Mouse (Mus musculus) intestine, embryonic 16.5 days (tissue): Measurements from ENCODE around the gene Akap2. TPM values are rescaled to one million over a fixed set of nuclear protein-coding genes. Genes with fewer than 3 reads are reported as not detected.

Experiments used
- ATAC-seq: fragments of 200-750 bp; cut with Nextera tagmentation; 2 replicates; pipeline ENCODE4 v1.8.0; 2017; ENCODE audit warnings: moderate TSS enrichment, moderate library complexity
- H3K27ac ChIP-seq: fragments of 300-500 bp; sonication (generic); 2 replicates; pipeline ENCODE4 v1.5.1; 2014; ENCODE audit warnings: mild to moderate bottlenecking, low read length
- H3K27me3 ChIP-seq: fragments of 300-500 bp; sonication (generic); replicated peaks from 2 replicates; pipeline ENCODE4 v1.6.1; 2014; ENCODE audit warnings: low read length, control low read depth, mixed read lengths; ENCODE audit not compliant: control insufficient read depth, insufficient read depth
- H3K36me3 ChIP-seq: fragments of 300-500 bp; sonication (generic); 2 replicates; pipeline ENCODE4 v1.6.1; 2014; ENCODE audit warnings: low read length, control low read depth; ENCODE audit not compliant: control insufficient read depth, insufficient read depth
- H3K4me1 ChIP-seq: fragments of 300-500 bp; sonication (generic); 2 replicates; pipeline ENCODE4 v1.6.1; 2014; ENCODE audit warnings: low read length, control low read depth, mixed read lengths; ENCODE audit not compliant: control insufficient read depth, insufficient read depth
- H3K4me2 ChIP-seq: fragments of 300-500 bp; sonication (generic); 2 replicates; pipeline ENCODE4 v1.6.1; 2014; ENCODE audit warnings: low read depth, low read length, control low read depth
- H3K4me3 ChIP-seq: fragments of 300-500 bp; sonication (generic); 2 replicates; pipeline ENCODE4 v1.5.1; 2014; ENCODE audit warnings: mild to moderate bottlenecking, low read length
- H3K9ac ChIP-seq: fragments of 300-500 bp; sonication (generic); 2 replicates; pipeline ENCODE4 v1.6.1; 2014; ENCODE audit warnings: low read depth, low read length
- H3K9me3 ChIP-seq: fragments of 300-500 bp; sonication (generic); 2 replicates; pipeline ENCODE4 v1.6.1; 2016; ENCODE audit warnings: low read length, control low read depth; ENCODE audit not compliant: control insufficient read depth
- WGBS: fragments of 180-500 bp; shearing (Covaris S2); extraction: QIAGEN DNeasy Blood & Tissue Kit; methylation state at CpG from one replicate; pipeline ENCODE4 v1.1.7; 2014; 5-methylcytosine and 5-hydroxymethylcytosine counted together
- polyA plus RNA-seq: library from polyadenylated mRNA; unstranded; fragments of >200 nt; fragmentation: Nextera tagmentation; extraction: Ambion mirVana; gene quantifications from 2 replicates; pipeline ENCODE4 v1.2.1, GENCODE M21; 2015

Gene Akap2
- polyA plus RNA-seq, 1 experiment from 2014 or later, result 20.3 TPM

DNA sequence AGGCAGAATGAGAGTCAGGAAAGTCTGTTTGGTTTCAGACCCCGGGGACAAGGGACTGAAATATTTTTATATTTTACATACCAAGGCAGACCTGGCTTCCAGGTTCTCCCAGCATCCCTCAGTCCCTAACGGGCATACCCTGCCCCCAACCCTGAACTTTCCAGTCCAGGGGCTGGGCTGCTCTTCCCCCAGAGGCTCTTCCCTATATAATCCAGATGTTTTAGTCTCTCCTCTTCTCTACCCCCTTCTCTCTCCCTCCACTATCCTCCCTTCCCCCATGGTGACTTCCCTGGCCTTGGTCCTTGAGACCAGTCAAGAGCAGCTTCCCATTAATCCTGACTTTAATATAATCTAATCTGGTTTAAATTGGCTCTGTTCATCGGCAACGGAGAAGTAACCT lies 62.9 kb downstream of the Akap2 start:
- no peaks in the 10 kb centered on the region for H3K36me3 ChIP-seq
- no peaks in the 10 kb centered on the region for H3K9me3 ChIP-seq
- no peak overlapping the region for H3K4me2 ChIP-seq
- 30% methylated on average over 4 of the region's 4 CpGs for WGBS
- H3K4me3 ChIP-seq, result no peak overlapping the region
- no peak overlapping the region for H3K27ac ChIP-seq
- peaks cover 11% of the 10 kb centered on the region for H3K27me3 ChIP-seq
- no peak overlapping the region for H3K9ac ChIP-seq
- H3K4me1 ChIP-seq, result peaks cover 20% of the 10 kb centered on the region
- no peak for ATAC-seq

DNA sequence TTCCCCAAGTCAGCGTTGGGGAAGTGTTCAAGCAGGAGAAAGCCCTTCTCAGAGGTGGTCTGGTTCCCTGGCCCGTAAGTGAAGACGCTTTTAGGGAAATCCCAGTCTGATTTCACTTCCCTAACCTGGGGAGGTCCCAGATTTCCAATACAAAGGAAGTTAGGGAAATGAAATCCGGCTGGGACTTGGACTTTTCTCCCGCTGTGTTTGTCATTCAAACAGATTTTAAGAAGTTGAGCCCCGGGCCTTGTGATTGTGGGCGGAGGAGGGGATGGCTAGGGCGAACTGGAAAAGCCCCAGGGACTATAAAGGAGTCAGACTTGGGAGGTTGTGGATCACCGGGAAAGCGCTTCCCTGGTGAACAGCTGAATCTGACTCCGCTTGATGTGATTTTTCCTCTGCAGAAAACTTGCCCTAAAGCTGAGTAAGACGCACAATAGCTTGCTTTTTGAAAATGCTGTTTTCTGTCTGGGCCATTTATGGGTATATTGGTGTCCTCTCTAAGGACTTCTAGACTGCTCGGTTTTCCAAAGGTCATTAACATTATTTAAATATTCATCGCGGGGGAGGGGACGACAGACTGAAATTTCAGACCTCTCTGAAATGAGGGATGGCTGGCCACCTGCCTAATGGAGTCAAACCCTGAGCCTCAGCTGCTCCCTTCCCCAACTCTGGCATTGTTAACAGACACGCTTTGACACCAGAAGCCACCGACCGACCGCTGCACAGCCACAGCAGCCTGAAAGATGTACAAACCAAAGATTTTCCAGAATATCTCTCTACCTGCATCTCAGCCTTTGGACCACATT lies 63.6 kb downstream of the Akap2 start:
- Histone ChIP-seq H3K27ac (no peak overlapping the region), H3K4me2 (no peak overlapping the region)
- ATAC-seq, result no peak

DNA sequence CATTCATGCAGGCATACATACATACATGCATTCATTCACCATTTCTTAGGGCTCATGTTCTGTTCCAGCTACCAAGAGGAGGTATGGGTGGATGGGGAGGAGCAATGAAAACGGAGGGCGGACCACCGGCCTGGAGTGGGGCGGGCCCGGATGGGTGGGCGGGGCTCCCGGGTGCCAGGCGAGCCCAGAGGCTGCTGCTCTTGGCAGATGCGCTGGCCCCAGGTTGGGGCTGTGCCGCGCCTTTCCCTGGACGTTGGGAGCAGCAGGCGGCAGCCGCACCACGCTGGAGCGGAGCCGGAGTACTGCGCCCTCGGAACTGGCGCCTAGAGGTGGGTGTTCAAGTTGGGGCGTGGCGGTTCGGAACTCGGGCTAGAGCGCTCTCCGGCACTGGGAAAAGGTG lies 64.5 kb downstream of the Akap2 start:
- no peaks in the 10 kb centered on the region for H3K9me3 ChIP-seq
- peak overlapping the region; percentile 49; the same call in 1 of the 2 replicates for H3K9ac ChIP-seq
- peak; percentile 79 for ATAC-seq
- H3K4me2 ChIP-seq, result peak overlapping the region; percentile 81
- no peaks in the 10 kb centered on the region for H3K36me3 ChIP-seq
- peaks cover 11% of the 10 kb centered on the region for H3K27me3 ChIP-seq
- H3K4me1 ChIP-seq, result peaks cover 20% of the 10 kb centered on the region
- H3K27ac ChIP-seq, result no peak overlapping the region
- peak overlapping the region; percentile 52 for H3K4me3 ChIP-seq
- under 1% methylated on average over 26 of the region's 26 CpGs for WGBS

More for the DNA sequence above, 63.6 kb downstream of the Akap2 start:
- H3K4me3 ChIP-seq, result no peak overlapping the region
- no peaks in the 10 kb centered on the region for H3K36me3 ChIP-seq
- no peak overlapping the region for H3K9ac ChIP-seq
- WGBS, result 16% methylated on average over 20 of the region's 20 CpGs
- peaks cover 20% of the 10 kb centered on the region for H3K4me1 ChIP-seq
- peaks cover 11% of the 10 kb centered on the region for H3K27me3 ChIP-seq
- H3K9me3 ChIP-seq, result no peaks in the 10 kb centered on the region

DNA sequence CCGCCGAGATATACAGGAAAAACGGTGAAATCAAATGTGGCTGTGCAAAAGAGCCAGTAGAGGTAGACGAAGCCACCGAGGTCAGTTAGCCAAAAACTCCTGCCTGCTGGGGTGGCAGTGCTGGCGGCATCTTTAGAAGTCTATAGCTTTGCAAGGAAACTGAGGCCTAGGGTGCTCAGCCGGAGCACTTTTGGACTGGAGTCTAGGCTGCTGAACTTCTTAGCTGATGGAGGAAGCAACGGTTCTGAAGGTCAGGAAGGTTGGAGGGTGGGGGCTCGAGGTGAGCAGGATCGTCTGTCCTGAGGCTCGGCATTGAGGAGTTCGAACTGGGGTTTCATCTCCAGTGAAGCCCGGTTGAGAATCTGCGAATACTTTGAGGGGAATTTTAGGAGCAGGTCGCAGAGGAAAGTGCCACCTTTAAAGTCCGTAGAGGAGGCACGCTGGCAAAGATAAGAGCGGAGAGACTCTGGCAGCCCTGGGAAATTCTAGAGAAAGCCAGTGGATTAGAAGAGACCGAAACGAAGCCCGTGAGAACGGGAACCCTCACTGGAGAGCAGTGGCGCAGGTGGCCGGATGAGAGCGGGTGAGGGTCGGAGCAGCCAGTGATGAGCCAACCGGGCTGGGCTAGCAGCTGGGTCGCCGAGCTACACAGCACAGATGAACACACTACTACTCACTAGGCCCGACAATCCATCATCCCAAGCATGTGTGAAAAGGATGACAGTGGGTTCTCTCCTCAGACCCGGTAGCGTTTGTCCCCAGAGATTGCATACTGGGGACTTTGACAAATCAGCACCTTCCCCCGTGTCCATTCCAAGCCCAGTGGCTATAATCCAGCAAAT lies 65.3 kb downstream of the Akap2 start:
- Histone ChIP-seq H3K27ac (no peak overlapping the region), H3K4me2 (peak overlapping the region; percentile 81), H3K4me3 (peak overlapping the region; percentile 52), H3K36me3 (no peaks in the 10 kb centered on the region), H3K9ac (peak overlapping the region; percentile 49), H3K27me3 (peaks cover 11% of the 10 kb centered on the region), H3K4me1 (peaks cover 20% of the 10 kb centered on the region), H3K9me3 (no peaks in the 10 kb centered on the region)
- ATAC-seq, result 0 out of 2 replicates have a peak, but pooled peaks have one; percentile 36
- 9% methylated on average over 33 of the region's 33 CpGs for WGBS

DNA sequence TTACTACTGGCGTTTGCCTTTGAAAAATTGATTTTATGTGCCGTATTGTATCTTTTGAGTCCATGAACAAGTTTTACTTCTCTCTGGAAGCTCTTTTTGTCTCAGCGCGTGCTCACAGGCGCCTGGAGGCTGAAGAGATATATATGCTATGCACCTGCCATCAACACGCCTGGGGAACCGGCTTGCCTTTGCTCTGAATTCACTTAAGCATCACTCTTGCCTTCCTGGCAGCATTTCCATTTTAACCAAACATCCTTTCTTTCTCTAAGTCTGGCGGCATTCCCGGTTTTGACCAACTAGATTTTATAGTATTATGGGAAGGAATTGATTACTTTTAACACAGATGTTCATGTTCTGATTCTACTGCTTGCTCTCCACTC lies 65.9 kb downstream of the Akap2 start:
- H3K4me3 ChIP-seq, result peak overlapping the region; percentile 52
- peaks cover 20% of the 10 kb centered on the region for H3K4me1 ChIP-seq
- no peaks in the 10 kb centered on the region for H3K36me3 ChIP-seq
- WGBS, result 37% methylated on average over 9 of the region's 9 CpGs
- ATAC-seq, result no peak
- peaks cover 11% of the 10 kb centered on the region for H3K27me3 ChIP-seq
- H3K4me2 ChIP-seq, result no peak overlapping the region
- H3K27ac ChIP-seq, result no peak overlapping the region
- no peaks in the 10 kb centered on the region for H3K9me3 ChIP-seq
- H3K9ac ChIP-seq, result no peak overlapping the region

DNA sequence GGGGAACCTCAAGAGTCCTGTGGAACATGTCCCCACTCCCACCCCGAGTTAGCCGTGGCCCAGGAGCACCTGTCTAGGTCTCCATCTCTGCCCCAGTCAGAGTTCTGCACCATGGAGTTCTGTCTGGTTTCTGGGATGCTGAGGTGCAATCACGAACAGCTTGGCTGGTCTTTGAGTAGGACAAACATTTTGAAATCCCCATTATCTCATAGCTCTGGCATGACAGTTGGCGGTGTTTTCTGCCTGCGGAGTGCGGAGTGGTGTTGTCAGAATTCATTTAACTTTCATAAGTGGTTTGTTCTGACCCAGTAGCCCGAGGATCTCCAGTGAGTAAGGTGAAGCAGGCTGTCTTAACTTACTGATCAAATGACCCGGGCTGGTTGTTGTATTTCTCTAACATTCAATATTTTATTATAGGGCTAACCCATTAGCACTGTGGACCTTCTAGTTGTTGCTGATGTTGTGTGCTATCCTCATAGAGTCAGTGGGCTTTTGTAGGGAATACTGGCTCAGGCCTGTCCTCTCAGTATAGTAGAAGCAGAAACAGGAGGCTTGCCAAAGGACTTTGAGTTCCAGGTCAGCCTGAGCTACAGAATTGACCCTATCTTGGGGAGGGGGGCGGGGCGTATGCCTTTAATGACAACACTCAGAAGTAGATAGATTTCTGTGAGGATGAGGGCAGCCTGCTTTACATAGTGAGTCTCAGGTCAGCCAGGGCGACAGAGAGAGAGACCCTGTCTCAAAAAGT lies 66.6 kb downstream of the Akap2 start:
- no peak for ATAC-seq
- no peaks in the 10 kb centered on the region for H3K36me3 ChIP-seq
- 70% methylated on average over 11 of the region's 11 CpGs for WGBS
- H3K4me3 ChIP-seq, result no peak overlapping the region
- H3K4me1 ChIP-seq, result peaks cover 20% of the 10 kb centered on the region
- peaks cover 11% of the 10 kb centered on the region for H3K27me3 ChIP-seq
- H3K27ac ChIP-seq, result no peak overlapping the region
- no peak overlapping the region for H3K4me2 ChIP-seq
- H3K9ac ChIP-seq, result no peak overlapping the region
- H3K9me3 ChIP-seq, result no peaks in the 10 kb centered on the region

DNA sequence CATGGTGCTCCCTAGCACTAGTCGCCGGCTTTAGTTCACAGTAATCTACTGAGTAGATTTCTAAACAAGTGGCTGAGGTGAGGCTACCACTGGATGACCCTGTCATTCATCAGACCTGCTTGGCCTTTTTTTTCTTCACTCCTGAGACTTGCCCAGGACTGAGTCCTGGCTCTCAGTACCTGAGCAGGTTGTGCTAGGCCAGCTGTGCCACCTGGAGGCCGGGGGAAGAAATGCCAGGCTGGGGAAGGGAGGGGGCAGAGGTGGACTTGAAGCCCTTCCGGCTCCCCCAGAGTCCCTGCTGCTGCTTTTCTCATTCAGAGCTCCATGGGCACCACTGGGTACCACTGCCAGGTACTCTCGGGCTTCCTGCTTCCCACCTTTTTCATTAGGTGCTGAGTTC lies 71.3 kb downstream of the Akap2 start:
- no peak overlapping the region for H3K4me2 ChIP-seq
- H3K4me1 ChIP-seq, result 0 out of 2 replicates have a peak, but pooled peaks cover 2% of the 10 kb centered on the region
- no peak overlapping the region for H3K27ac ChIP-seq
- H3K9ac ChIP-seq, result no peak overlapping the region
- no peak overlapping the region for H3K4me3 ChIP-seq
- WGBS, result 57% methylated on average over 5 of the region's 5 CpGs
- H3K27me3 ChIP-seq, result no peaks in the 10 kb centered on the region; the same call in 1 of the 2 replicates
- ATAC-seq, result no peak
- no peaks in the 10 kb centered on the region for H3K9me3 ChIP-seq
- no peaks in the 10 kb centered on the region for H3K36me3 ChIP-seq

DNA sequence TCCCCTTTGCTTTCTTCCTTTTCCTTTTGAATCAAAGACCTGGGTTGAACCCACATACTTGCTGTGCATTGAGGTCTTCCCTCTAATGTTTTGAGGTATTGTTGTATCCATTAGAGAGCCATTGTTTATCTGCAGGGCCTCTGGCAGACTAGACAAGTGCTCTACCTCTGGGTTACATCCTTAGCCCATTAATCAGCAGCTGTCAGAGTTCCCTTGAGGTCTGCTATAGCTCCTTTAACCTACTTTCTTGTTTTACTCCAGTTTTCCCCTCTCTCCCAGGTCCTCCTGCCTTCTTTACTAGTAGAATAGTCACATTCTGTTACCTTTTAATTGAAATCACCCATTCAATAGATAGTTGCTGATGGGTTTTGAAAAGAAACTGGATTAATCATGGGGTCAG lies 71.7 kb downstream of the Akap2 start:
- Histone ChIP-seq H3K4me2 (no peak overlapping the region), H3K4me3 (no peak overlapping the region), H3K27me3 (no peaks in the 10 kb centered on the region), H3K9ac (no peak overlapping the region), H3K4me1 (peaks cover 4% of the 10 kb centered on the region; the same call in 1 of the 2 replicates), H3K9me3 (no peaks in the 10 kb centered on the region), H3K27ac (no peak overlapping the region), H3K36me3 (no peaks in the 10 kb centered on the region)
- no peak for ATAC-seq

DNA sequence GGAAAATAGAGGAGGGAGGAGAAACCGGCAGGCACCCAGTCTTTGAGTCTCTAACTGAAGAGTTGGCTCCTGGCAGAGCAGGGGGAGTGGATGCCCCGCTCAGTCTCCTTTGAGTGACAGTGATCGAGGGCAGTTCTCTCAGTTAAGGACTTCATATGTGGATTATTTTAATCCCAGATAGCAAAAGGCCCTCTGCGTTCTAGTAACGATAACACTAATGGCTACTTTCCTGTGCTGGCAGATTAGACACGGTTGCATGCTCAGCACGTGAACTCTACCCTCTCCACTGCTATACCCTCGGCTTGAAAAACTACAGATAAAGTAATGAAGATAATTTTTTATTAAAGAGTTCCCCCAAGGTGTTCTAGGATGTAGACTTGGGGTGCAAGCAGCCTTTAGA lies 76.5 kb downstream of the Akap2 start:
- H3K27ac ChIP-seq, result no peak overlapping the region
- H3K9me3 ChIP-seq, result no peaks in the 10 kb centered on the region
- H3K4me2 ChIP-seq, result no peak overlapping the region
- no peak overlapping the region for H3K9ac ChIP-seq
- no peaks in the 10 kb centered on the region for H3K27me3 ChIP-seq
- no peaks in the 10 kb centered on the region for H3K36me3 ChIP-seq
- 55% methylated on average over 8 of the region's 8 CpGs for WGBS
- ATAC-seq, result no peak
- peaks cover 23% of the 10 kb centered on the region; the same call in 1 of the 2 replicates for H3K4me1 ChIP-seq
- no peak overlapping the region for H3K4me3 ChIP-seq
